Mouse (Mus musculus): ENCODE results near the gene Nudt10. TPM values are rescaled to one million over a fixed set of nuclear protein-coding genes. Genes with fewer than 3 reads are reported as not detected.
"Not testable (repeated sequence)": the region's sequence is repeated elsewhere in the genome, so short reads cannot be mapped to it uniquely, and the experiment has no call there.

The Nudt10 gene
- polyA plus RNA-seq (2012; ENCODE audit: insufficient read depth, insufficient read length, missing spikeins): not detected in 2 replicates

- not testable (repeated sequence) for H3K4me1 ChIP-seq (ENCODE audit: control insufficient read depth, insufficient read depth, insufficient read length, low read length); H3K4me3 ChIP-seq (ENCODE audit: insufficient read depth, low read depth, low read length); H3K27ac ChIP-seq (replicated peaks; ENCODE audit: low read depth, low read length)
Measured at GRCm38 (mm10) chrX:6172823-6173640, at the start of gene Nudt10. TSS of gene Nudt10 (minus strand) at chrX:6173015.

- H3K27ac ChIP-seq (replicated peaks; ENCODE audit: low read depth, low read length); H3K4me1 ChIP-seq (ENCODE audit: control insufficient read depth, insufficient read depth, insufficient read length, low read length); H3K4me3 ChIP-seq (ENCODE audit: insufficient read depth, low read depth, low read length): not testable (repeated sequence)
Measured at GRCm38 (mm10) chrX:6172136-6172822, 536 bp downstream of the Nudt10 start.

GRCm38 (mm10) chrX:6171718-6172117, 1.1 kb downstream of the Nudt10 start:
- H3K27ac ChIP-seq (replicated peaks; ENCODE audit: low read depth, low read length): no peak overlapping the region
- no peaks in the 10 kb centered on the region for H3K4me1 ChIP-seq (ENCODE audit: control insufficient read depth, insufficient read depth, insufficient read length, low read length)
- no peak overlapping the region for H3K4me3 ChIP-seq (ENCODE audit: insufficient read depth, low read depth, low read length)

Other genes starting within 250 kb of the Nudt10 start
- 0.40 TPM in 1 of 2 replicates, not detected in the other for gene Nudt11, start 125.6 kb downstream of the Nudt10 start, polyA plus RNA-seq (2012; ENCODE audit: insufficient read depth, insufficient read length, missing spikeins)
- gene AU022751, start 89.6 kb downstream of the Nudt10 start, polyA plus RNA-seq (2012; ENCODE audit: insufficient read depth, insufficient read length, missing spikeins): not detected in 2 replicates
- not detected in 2 replicates for gene Bmp15, start 147.7 kb upstream of the Nudt10 start, polyA plus RNA-seq (2012; ENCODE audit: insufficient read depth, insufficient read length, missing spikeins)
- gene Shroom4, start 226.8 kb upstream of the Nudt10 start, polyA plus RNA-seq (2012; ENCODE audit: insufficient read depth, insufficient read length, missing spikeins): 3.1 and 3.3 TPM in 2 replicates